Mouse (Mus musculus) gonadal fat pad, adult 2 months (tissue): ENCODE results near the gene Phex. TPM values are rescaled to one million over a fixed set of nuclear protein-coding genes. Genes with fewer than 3 reads are reported as not detected.

Source experiments
- DNase-seq: peaks from one replicate; pipeline ENCODE4 v3.0.0-alpha.2; 2012; ENCODE audit warnings: low read depth
- polyA plus RNA-seq: library from polyadenylated mRNA; depleted of rRNA; stranded (reverse); fragments of >200 nt; gene quantifications from 2 replicates; pipeline ENCODE4 v1.2.3, GENCODE M21; 2012; rRNA removed

Gene Phex
- polyA plus RNA-seq = 0.05 TPM in 1 of 2 replicates, not detected in the other

GRCm38 (mm10) chrX:157415212-157415611 is at the start of gene Phex:
Phex (minus strand) TSS chrX:157415312.
- DNase-seq = no peak

- DNase-seq = no peak
These were observed 47.6 kb upstream of the Phex start for GRCm38 (mm10) chrX:157462716-157463115.

GRCm38 (mm10) chrX:157454430-157454829 is 39.3 kb upstream of the Phex start:
- DNase-seq = no peak

GRCm38 (mm10) chrX:157449000-157449399 is 33.9 kb upstream of the Phex start:
- no peak for DNase-seq

GRCm38 (mm10) chrX:157447431-157447830 is 32.3 kb upstream of the Phex start:
- no peak for DNase-seq

GRCm38 (mm10) chrX:157434768-157435167 is 19.7 kb upstream of the Phex start:
- no peak for DNase-seq

- DNase-seq = no peak
These were observed 4.3 kb upstream of the Phex start for GRCm38 (mm10) chrX:157419451-157419850.

GRCm38 (mm10) chrX:157404919-157405318 is 10.2 kb downstream of the Phex start:
- DNase-seq = no peak

- DNase-seq = no peak
These were observed 23.9 kb downstream of the Phex start for GRCm38 (mm10) chrX:157391241-157391640.

GRCm38 (mm10) chrX:157390102-157390501 is 25.0 kb downstream of the Phex start:
- no peak for DNase-seq

GRCm38 (mm10) chrX:157388419-157388818 is 26.7 kb downstream of the Phex start:
- DNase-seq = no peak

- DNase-seq = no peak
These were observed 28.1 kb downstream of the Phex start for GRCm38 (mm10) chrX:157387025-157387424.

GRCm38 (mm10) chrX:157378822-157379221 is 36.3 kb downstream of the Phex start:
- DNase-seq = no peak

GRCm38 (mm10) chrX:157377456-157377855 is 37.7 kb downstream of the Phex start:
- DNase-seq = no peak

GRCm38 (mm10) chrX:157373873-157374272 is 41.2 kb downstream of the Phex start:
- DNase-seq = no peak

- DNase-seq = no peak
These were observed 45.9 kb downstream of the Phex start for GRCm38 (mm10) chrX:157369166-157369565.

GRCm38 (mm10) chrX:157355521-157355920 is 59.6 kb downstream of the Phex start:
- DNase-seq = no peak

- no peak for DNase-seq
These were observed 68.9 kb downstream of the Phex start for GRCm38 (mm10) chrX:157346201-157346600.

GRCm38 (mm10) chrX:157334726-157335125 is 80.4 kb downstream of the Phex start:
- DNase-seq = no peak

GRCm38 (mm10) chrX:157329821-157330220 is 85.3 kb downstream of the Phex start:
- DNase-seq = no peak

- peak; percentile 24 for DNase-seq
These were observed 86.7 kb downstream of the Phex start for GRCm38 (mm10) chrX:157328396-157328795.

GRCm38 (mm10) chrX:157327756-157328155 is 87.4 kb downstream of the Phex start:
- DNase-seq = no peak

GRCm38 (mm10) chrX:157324396-157324795 is 90.7 kb downstream of the Phex start:
- DNase-seq = no peak

GRCm38 (mm10) chrX:157310331-157310730 is 104.8 kb downstream of the Phex start:
- DNase-seq = no peak

GRCm38 (mm10) chrX:157308171-157308570 is 106.9 kb downstream of the Phex start:
- no peak for DNase-seq
